Mouse (Mus musculus) embryonic facial prominence, embryonic 12.5 days (tissue): ENCODE results near the gene Tbc1d24. TPM values are rescaled to one million over a fixed set of nuclear protein-coding genes. Genes with fewer than 3 reads are reported as not detected.
"Not testable (repeated sequence)": the region's sequence is repeated elsewhere in the genome, so short reads cannot be mapped to it uniquely, and the experiment has no call there.

Experiments used
- ATAC-seq: fragments of 200-750 bp; cut with Nextera tagmentation; 2 replicates; pipeline ENCODE4 v1.8.0; 2017; ENCODE audit not compliant: insufficient number of reproducible peaks, insufficient read depth, low FRiP score, low TSS enrichment
- H3K27ac ChIP-seq: fragments of 300-500 bp; sonication (generic); 2 replicates; pipeline ENCODE4 v1.5.1; 2016; ENCODE audit warnings: mild to moderate bottlenecking
- H3K27me3 ChIP-seq: fragments of 300-500 bp; sonication (generic); 2 replicates; pipeline ENCODE4 v1.6.1; 2016; ENCODE audit warnings: mild to moderate bottlenecking, moderate library complexity
- H3K36me3 ChIP-seq: fragments of 300-500 bp; sonication (generic); 2 replicates; pipeline ENCODE4 v1.6.1; 2016; ENCODE audit warnings: mild to moderate bottlenecking
- H3K4me1 ChIP-seq: fragments of 300-500 bp; sonication (generic); 2 replicates; pipeline ENCODE4 v1.6.1; 2016
- H3K4me2 ChIP-seq: fragments of 300-500 bp; sonication (generic); replicated peaks from 2 replicates; pipeline ENCODE4 v1.6.1; 2016; ENCODE audit warnings: mild to moderate bottlenecking, moderate library complexity
- H3K4me3 ChIP-seq: fragments of 300-500 bp; sonication (generic); 2 replicates; pipeline ENCODE4 v1.5.1; 2016; ENCODE audit warnings: mild to moderate bottlenecking
- H3K9ac ChIP-seq: fragments of 300-500 bp; sonication (generic); 2 replicates; pipeline ENCODE4 v1.6.1; 2016; ENCODE audit warnings: mild to moderate bottlenecking, moderate library complexity
- H3K9me3 ChIP-seq: fragments of 300-500 bp; sonication (generic); 2 replicates; pipeline ENCODE4 v1.6.1; 2016; ENCODE audit warnings: mild to moderate bottlenecking, moderate library complexity
- WGBS: fragments of 180-500 bp; shearing (Covaris S2); methylation state at CpG from one replicate; pipeline ENCODE4 v1.1.7; 2016; 5-methylcytosine and 5-hydroxymethylcytosine counted together
- microRNA-seq: library from miRNA; unstranded; fragments of <30 nt; microRNA quantifications from one replicate; pipeline ENCODE4, GENCODE M21; 2017
- polyA plus RNA-seq: library from polyadenylated mRNA; unstranded; fragments of >200 nt; fragmentation: Nextera tagmentation; extraction: Ambion mirVana; gene quantifications from 2 replicates; pipeline ENCODE4 v1.2.1, GENCODE M21; 2016

Tbc1d24 gene
- polyA plus RNA-seq, 1 experiment from 2014 or later, result 8.9 TPM

- 85% methylated on average over 3 of the region's 3 CpGs for WGBS
- no peak for ATAC-seq
- H3K4me1 ChIP-seq, result peaks cover 12% of the 10 kb centered on the region
These were observed 66.1 kb downstream of the Tbc1d24 start for GRCm38 (mm10) chr17:24139256-24139655.

DNA sequence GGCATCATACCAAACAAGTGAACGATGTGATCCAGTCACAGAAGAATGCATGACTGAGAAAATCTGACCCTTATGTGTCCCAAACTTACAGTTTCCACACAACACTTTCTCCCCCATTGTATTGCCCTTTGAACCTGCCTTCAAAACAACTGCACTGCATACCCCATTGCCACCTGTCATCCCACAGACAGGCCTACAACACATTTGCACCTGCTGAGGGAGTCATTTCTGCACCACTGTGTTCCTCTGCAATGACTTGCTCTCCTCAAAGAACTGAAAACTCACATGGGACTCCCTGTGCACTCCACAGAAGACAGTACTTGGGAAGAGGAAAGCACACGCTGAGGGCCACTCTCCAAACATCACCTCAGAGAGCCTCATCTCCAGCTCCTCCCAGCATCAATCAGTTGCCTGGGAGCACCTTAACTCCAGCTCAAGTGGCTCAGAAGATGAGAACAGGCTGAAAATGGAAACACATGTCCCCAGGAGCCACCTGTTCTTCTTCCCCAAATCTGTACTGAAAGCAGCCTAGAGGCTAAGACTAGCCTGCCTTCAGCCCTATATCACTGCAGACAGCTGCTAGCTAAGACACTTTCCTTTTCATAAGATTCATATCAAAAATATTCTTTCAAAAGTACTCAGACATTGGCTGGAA lies 68.0 kb downstream of the Tbc1d24 start:
- Histone ChIP-seq H3K4me1 (peaks cover 12% of the 10 kb centered on the region), H3K27me3 (no peaks in the 10 kb centered on the region), H3K9me3 (no peaks in the 10 kb centered on the region), H3K9ac (no peak overlapping the region), H3K27ac (no peak overlapping the region), H3K4me2 (no peak overlapping the region), H3K4me3 (no peak overlapping the region), H3K36me3 (no peaks in the 10 kb centered on the region)
- WGBS, result 84% methylated on average over 2 of the region's 2 CpGs
- no peak for ATAC-seq

More at GRCm38 (mm10) chr17:24139256-24139655, 66.1 kb downstream of the Tbc1d24 start:
- H3K36me3 ChIP-seq, result no peaks in the 10 kb centered on the region
- H3K4me3 ChIP-seq, result no peak overlapping the region
- H3K4me2 ChIP-seq, result no peak overlapping the region
- no peaks in the 10 kb centered on the region for H3K9me3 ChIP-seq
- no peaks in the 10 kb centered on the region for H3K27me3 ChIP-seq
- H3K27ac ChIP-seq, result no peak overlapping the region
- no peak overlapping the region for H3K9ac ChIP-seq

DNA sequence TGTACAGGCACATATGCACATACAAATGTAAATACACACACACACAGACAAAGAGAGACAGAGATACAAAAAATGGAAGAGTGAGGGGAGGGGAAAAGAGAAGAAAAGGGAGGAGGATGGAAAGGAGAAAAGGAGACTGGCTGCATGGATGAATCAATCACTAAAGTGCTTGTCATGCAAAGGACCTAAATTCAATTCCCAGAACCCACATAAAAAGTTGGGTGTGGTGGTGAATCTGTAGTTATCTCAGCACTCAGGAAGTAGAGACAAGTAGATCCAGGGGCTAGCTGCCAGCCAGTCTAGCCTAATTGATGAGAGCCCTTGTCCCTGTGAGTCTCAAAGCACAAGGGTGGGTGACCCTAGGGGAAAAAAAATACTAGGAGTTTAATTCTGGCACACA lies 71.3 kb downstream of the Tbc1d24 start:
- no peak for ATAC-seq
- no peak overlapping the region for H3K9ac ChIP-seq
- H3K36me3 ChIP-seq, result no peaks in the 10 kb centered on the region
- no peak overlapping the region for H3K4me2 ChIP-seq
- no peak overlapping the region for H3K27ac ChIP-seq
- no peaks in the 10 kb centered on the region for H3K27me3 ChIP-seq
- no peak overlapping the region for H3K4me3 ChIP-seq
- H3K9me3 ChIP-seq, result no peaks in the 10 kb centered on the region
- H3K4me1 ChIP-seq, result no peaks in the 10 kb centered on the region

- ATAC-seq, H3K9ac ChIP-seq, H3K4me3 ChIP-seq, H3K4me2 ChIP-seq, H3K27ac ChIP-seq, H3K27me3 ChIP-seq, H3K9me3 ChIP-seq, H3K36me3 ChIP-seq, H3K4me1 ChIP-seq: not testable (repeated sequence)
- 89% methylated on average over 4 of the region's 4 CpGs for whole genome bisulfite sequencing
These were observed 72.4 kb downstream of the Tbc1d24 start for GRCm38 (mm10) chr17:24132919-24133318.

DNA sequence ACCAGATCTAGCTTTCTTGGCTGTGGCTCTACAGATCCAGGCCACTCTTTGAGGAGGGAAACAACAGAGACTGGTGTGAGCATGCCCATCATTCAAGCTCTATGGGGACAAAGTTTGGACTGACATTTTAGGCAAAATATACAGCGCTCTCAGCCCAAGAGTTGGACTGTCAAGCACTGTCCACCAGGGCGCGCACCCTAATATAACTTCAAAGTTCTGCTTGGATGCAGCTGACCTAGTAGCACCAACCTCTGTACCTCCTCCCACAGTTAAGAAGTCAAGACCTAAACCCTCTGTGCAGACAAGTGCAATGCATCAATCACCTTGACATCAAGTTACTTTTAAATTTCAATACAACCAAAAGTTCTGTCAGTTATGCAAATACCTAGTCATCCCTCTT lies 73.8 kb downstream of the Tbc1d24 start:
- Histone ChIP-seq H3K4me1 (no peaks in the 10 kb centered on the region), H3K9ac (no peak overlapping the region), H3K27ac (no peak overlapping the region), H3K27me3 (no peaks in the 10 kb centered on the region), H3K4me3 (no peak overlapping the region), H3K9me3 (no peaks in the 10 kb centered on the region), H3K4me2 (no peak overlapping the region), H3K36me3 (no peaks in the 10 kb centered on the region)
- WGBS, result 85% methylated on average over 3 of the region's 3 CpGs
- no peak for ATAC-seq

DNA sequence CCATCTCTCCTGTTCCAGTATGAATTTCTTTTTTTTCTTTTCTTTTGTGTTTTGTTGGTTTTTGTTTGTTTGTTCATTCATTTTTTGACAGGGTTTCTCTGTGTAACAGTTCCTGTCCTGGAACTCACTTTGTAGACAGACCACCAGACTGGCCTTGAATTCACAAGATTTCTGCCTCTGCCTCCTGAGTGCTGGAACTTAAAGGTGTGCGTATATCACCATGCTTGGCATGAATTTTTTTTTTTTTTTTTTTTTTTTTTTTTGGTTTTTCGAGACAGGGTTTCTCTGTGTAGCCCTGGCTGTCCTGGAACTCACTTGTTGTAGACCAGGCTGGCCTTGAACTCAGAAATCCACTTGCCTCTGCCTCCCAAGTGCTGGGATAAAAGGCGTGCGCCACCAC lies 76.1 kb downstream of the Tbc1d24 start:
- not testable (repeated sequence) for H3K36me3 ChIP-seq, ATAC-seq, H3K27ac ChIP-seq, H3K27me3 ChIP-seq, H3K4me2 ChIP-seq, H3K4me3 ChIP-seq, H3K4me1 ChIP-seq, H3K9me3 ChIP-seq, H3K9ac ChIP-seq
- 93% methylated on average over 4 of the region's 4 CpGs for WGBS

DNA sequence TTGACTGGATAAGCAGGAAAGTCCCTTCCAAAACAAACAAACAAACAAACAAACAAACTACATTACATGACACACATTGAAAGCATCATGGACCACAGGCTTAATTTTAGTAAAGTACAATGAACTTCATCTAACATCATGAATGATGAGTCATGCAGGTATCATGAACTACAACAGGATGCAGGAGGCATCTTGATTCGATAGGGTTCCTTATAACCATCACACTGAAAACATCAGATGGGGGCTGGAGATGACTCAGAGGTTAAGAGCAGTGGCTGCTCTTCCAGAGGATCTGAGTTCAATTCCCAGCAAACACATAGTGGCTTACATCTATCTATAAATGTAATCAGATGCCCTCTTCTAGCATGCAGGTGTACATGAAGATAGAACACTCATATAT lies 77.8 kb downstream of the Tbc1d24 start:
- no peaks in the 10 kb centered on the region for H3K9me3 ChIP-seq
- WGBS, result 88% methylated on average over 1 of the region's 1 CpGs
- no peak overlapping the region for H3K4me2 ChIP-seq
- no peak overlapping the region for H3K9ac ChIP-seq
- no peaks in the 10 kb centered on the region for H3K27me3 ChIP-seq
- no peak overlapping the region for H3K4me3 ChIP-seq
- no peak overlapping the region for H3K27ac ChIP-seq
- no peaks in the 10 kb centered on the region for H3K4me1 ChIP-seq
- H3K36me3 ChIP-seq, result no peaks in the 10 kb centered on the region
- ATAC-seq, result no peak

DNA sequence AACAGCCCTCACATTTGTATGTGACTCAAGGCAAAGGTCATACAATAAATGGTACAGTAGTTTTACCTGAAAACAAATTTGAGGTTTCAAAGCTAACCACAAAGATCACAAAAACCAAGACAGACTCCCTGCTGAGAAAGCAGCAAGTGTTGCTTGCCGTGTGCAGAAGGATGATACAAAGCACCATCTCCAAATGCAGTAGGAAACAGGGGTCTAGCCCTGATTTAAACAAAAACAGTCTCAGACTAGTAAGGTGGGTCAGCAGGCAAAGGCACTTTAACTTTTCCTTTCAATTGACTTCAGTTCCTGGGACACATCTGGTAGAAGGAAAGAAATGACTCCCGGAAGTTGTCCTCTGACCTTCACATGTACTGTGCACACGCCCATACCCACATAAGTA lies 78.6 kb downstream of the Tbc1d24 start:
- Histone ChIP-seq H3K4me2 (no peak overlapping the region), H3K9ac (no peak overlapping the region), H3K4me3 (no peak overlapping the region), H3K9me3 (no peaks in the 10 kb centered on the region), H3K36me3 (no peaks in the 10 kb centered on the region), H3K4me1 (no peaks in the 10 kb centered on the region), H3K27me3 (no peaks in the 10 kb centered on the region), H3K27ac (no peak overlapping the region)
- 54% methylated on average over 3 of the region's 3 CpGs for whole genome bisulfite sequencing
- no peak for ATAC-seq

Small RNAs within 50 kb of the gene (microRNA-seq; reads per million reads assigned to microRNA genes)
- gene Mir5134 (2.4 reads per million, percentile 9 among the genes with 10 or more reads in this experiment), gene Mir6965 (not detected)

Other genes starting within 250 kb of the Tbc1d24 start
- gene Prss30, start 225.0 kb downstream of the Tbc1d24 start, polyA plus RNA-seq, result not detected in 2 replicates
- gene Prss22, start 207.5 kb downstream of the Tbc1d24 start, polyA plus RNA-seq, result 1.2 and 1.7 TPM in 2 replicates
- 0.22 and 0.24 TPM in 2 replicates for gene Prss27, start 167.4 kb downstream of the Tbc1d24 start, polyA plus RNA-seq
- gene Kctd5, start 132.1 kb downstream of the Tbc1d24 start, polyA plus RNA-seq, result 88.1 and 92.0 TPM in 2 replicates
- gene Pdpk1, start 54.6 kb downstream of the Tbc1d24 start, polyA plus RNA-seq, result 37.6 and 38.6 TPM in 2 replicates
- gene Amdhd2, start 41.8 kb downstream of the Tbc1d24 start, polyA plus RNA-seq, result 40.9 and 42.7 TPM in 2 replicates
- gene Atp6v0c, start 35.9 kb downstream of the Tbc1d24 start, polyA plus RNA-seq, result 445 and 455 TPM in 2 replicates
- gene Ntn3, start 4.0 kb upstream of the Tbc1d24 start, polyA plus RNA-seq, result 20.2 and 20.3 TPM in 2 replicates
- gene Tedc2, start 15.3 kb upstream of the Tbc1d24 start, polyA plus RNA-seq, result 16.2 and 16.5 TPM in 2 replicates
- gene Ccnf, start 45.9 kb upstream of the Tbc1d24 start, polyA plus RNA-seq, result 78.2 and 85.3 TPM in 2 replicates
- 0.23 TPM in 1 of 2 replicates, not detected in the other for gene Abca17, start 145.5 kb upstream of the Tbc1d24 start, polyA plus RNA-seq
- 7.8 and 9.6 TPM in 2 replicates for gene Abca3, start 146.4 kb upstream of the Tbc1d24 start, polyA plus RNA-seq
- gene Rnps1, start 209.0 kb upstream of the Tbc1d24 start, polyA plus RNA-seq, result 336 and 351 TPM in 2 replicates
- gene Eci1, start 221.1 kb upstream of the Tbc1d24 start, polyA plus RNA-seq, result 77.3 and 82.3 TPM in 2 replicates
- gene Dnase1l2, start 237.5 kb upstream of the Tbc1d24 start, polyA plus RNA-seq, result 3.2 and 3.6 TPM in 2 replicates